ENCODE assay signal across 22 mouse cellular contexts in the genomic region with DNA sequence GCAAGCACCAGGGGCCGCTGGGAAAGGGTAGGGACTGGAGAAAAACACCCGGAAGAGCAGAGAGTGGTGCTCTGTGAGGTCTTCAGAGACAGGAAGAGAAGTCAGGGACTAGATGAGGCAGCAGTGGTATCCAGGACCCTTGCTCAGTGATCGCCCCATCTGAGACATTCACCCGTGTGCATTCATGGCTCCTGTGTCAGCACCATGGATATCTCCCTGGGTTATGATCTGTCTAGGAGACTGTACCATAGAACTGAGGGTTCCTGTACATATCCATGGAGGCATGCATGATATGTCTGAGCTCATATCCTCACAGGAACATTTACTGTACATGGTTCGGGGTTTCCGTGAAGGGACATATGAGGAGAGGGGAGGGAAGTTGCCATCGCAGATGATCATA. TPM values are rescaled to one million over a fixed set of nuclear protein-coding genes. Genes with fewer than 3 reads are reported as not detected.
"Had no signal": no experiment of that assay in that cellular context is flagged by ENCODE, and none has a peak within 500 bp of the region (broad histone marks: within the 10 kb centered on the region; RNA-seq: fewer than 3 reads in every experiment).

No protein-coding gene starts in this region.

- H3K27ac ChIP-seq: limb, embryonic 12.5 days; limb, embryonic 15.5 days; liver, embryonic 14.5 days; lung, embryonic 15.5 days; stomach, postnatal 0 days had no signal

- H3K36me3 ChIP-seq: limb, embryonic 12.5 days; limb, embryonic 15.5 days; lung, embryonic 15.5 days had no signal

- H3K9me3 ChIP-seq: limb, embryonic 12.5 days; limb, embryonic 15.5 days; lung, embryonic 15.5 days; megakaryocyte, embryonic 14.5 days had no signal

- H3K9ac ChIP-seq: limb, embryonic 12.5 days; limb, embryonic 15.5 days; liver, embryonic 14.5 days; liver, postnatal 0 days; lung, embryonic 15.5 days had no signal

- H3K4me3 ChIP-seq: limb, embryonic 12.5 days; limb, embryonic 15.5 days; lung, embryonic 15.5 days; megakaryocyte, embryonic 14.5 days had no signal

- H3K4me2 ChIP-seq: limb, embryonic 12.5 days; limb, embryonic 15.5 days; liver, embryonic 11.5 days; lung, embryonic 15.5 days; midbrain, embryonic 11.5 days had no signal

- H3K4me1 ChIP-seq: limb, embryonic 15.5 days; lung, embryonic 15.5 days had no signal

- ATAC-seq: inflammation-experienced regulatory T-cells, adult 6 months; intestine, embryonic 16.5 days; liver, postnatal 0 days had no signal

- DNase-seq: kidney, adult 18-20 months; kidney, adult 9 months; kidney, postnatal 14 days; kidney, postnatal 4 days; layer of hippocampus, postnatal 36 days; left cerebral cortex, postnatal 4 days; liver, postnatal 0 days; midbrain, embryonic 14.5 days; right cerebral cortex, adult 18-20 months; thymus, adult 2 months; thymus, postnatal 14 days; thymus, postnatal 4 days had no signal

RNA-seq across cellular contexts. Expression of a gene that starts 5.9 kb away (rescaled TPM):
- polyA plus RNA-seq: inflammation-experienced regulatory T-cells, adult 6 months; liver, postnatal 0 days had no signal
